Mouse (Mus musculus) limb, embryonic 15.5 days (tissue): Measurements from ENCODE around the gene Sytl1. TPM values are rescaled to one million over a fixed set of nuclear protein-coding genes. Genes with fewer than 3 reads are reported as not detected.
A peak's percentile ranks its signal among the peaks of the same experiment; 100 is the strongest.

ENCODE experiments used
- ATAC-seq: fragments of 200-750 bp; cut with Nextera tagmentation; 2 replicates; pipeline ENCODE4 v1.8.0; 2017; ENCODE audit warnings: low read depth, moderate TSS enrichment; ENCODE audit not compliant: insufficient number of reproducible peaks, low FRiP score, low TSS enrichment
- H3K27ac ChIP-seq: fragments of 300-500 bp; sonication (generic); 2 replicates; pipeline ENCODE4 v1.5.1; 2015; ENCODE audit warnings: moderate library complexity, mild to moderate bottlenecking, inconsistent platforms
- H3K27me3 ChIP-seq: fragments of 300-500 bp; sonication (generic); 2 replicates; pipeline ENCODE4 v1.6.1; 2015; ENCODE audit warnings: inconsistent platforms
- H3K36me3 ChIP-seq: fragments of 300-500 bp; sonication (generic); 2 replicates; pipeline ENCODE4 v1.6.1; 2015; ENCODE audit warnings: inconsistent platforms
- H3K4me1 ChIP-seq: fragments of 300-500 bp; sonication (generic); 2 replicates; pipeline ENCODE4 v1.6.1; 2015; ENCODE audit warnings: inconsistent platforms
- H3K4me2 ChIP-seq: fragments of 300-500 bp; sonication (generic); 2 replicates; pipeline ENCODE4 v1.6.1; 2015; ENCODE audit warnings: mild to moderate bottlenecking, inconsistent platforms
- H3K4me3 ChIP-seq: fragments of 300-500 bp; sonication (generic); 2 replicates; pipeline ENCODE4 v1.5.1; 2015; ENCODE audit warnings: mild to moderate bottlenecking, inconsistent platforms
- H3K9ac ChIP-seq: fragments of 300-500 bp; sonication (generic); 2 replicates; pipeline ENCODE4 v1.6.1; 2015; ENCODE audit warnings: inconsistent platforms
- H3K9me3 ChIP-seq: fragments of 300-500 bp; sonication (generic); 2 replicates; pipeline ENCODE4 v1.6.1; 2016; ENCODE audit warnings: inconsistent platforms
- WGBS: fragments of 180-500 bp; shearing (Covaris S2); methylation state at CpG from one replicate; pipeline ENCODE4 v1.1.7; 2015; 5-methylcytosine and 5-hydroxymethylcytosine counted together
- polyA plus RNA-seq: library from polyadenylated mRNA; unstranded; fragments of >200 nt; fragmentation: Nextera tagmentation; extraction: Ambion mirVana; gene quantifications from 2 replicates; pipeline ENCODE4 v1.2.1, GENCODE M21; 2015

The Sytl1 gene
- polyA plus RNA-seq, 1 experiment from 2014 or later: 54.1 TPM

DNA sequence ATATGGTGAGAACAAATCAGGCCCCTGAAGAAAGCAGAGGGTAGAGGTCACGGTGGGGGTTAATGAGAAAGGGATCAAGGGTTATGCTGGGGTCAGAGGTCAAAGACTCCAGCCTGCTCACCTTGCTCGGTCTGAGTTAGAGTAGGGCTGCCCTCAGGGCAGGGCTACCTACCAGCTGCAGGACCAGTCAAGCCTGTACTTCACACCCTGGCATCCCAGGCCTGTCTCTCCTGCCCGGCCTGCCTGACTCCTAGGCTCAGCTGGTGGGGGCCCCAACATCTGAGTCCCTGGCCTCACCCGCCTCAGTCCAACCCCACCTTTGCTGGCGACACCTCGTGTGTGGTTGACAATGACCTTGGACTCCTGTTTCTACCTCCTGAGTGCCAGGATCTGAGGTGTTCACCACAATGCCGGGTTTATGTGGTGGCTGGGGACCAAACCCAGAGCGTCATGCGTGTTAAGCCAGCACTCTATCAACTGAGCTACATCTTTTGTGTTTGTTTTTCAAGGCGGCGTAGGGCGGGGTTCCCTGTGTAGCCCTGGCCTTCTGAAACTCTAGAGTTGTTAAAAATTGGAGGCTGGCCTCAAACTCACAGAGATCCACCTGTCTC, 5.0 kb downstream of the Sytl1 start:
- H3K4me2 ChIP-seq: no peak overlapping the region
- H3K9me3 ChIP-seq: no peaks in the 10 kb centered on the region
- H3K4me3 ChIP-seq: no peak overlapping the region
- H3K36me3 ChIP-seq: no peaks in the 10 kb centered on the region
- peaks cover 12% of the 10 kb centered on the region for H3K4me1 ChIP-seq
- no peak for ATAC-seq
- peaks cover 29% of the 10 kb centered on the region for H3K27me3 ChIP-seq
- 76% methylated on average over 12 of the region's 12 CpGs for WGBS
- no peak overlapping the region for H3K9ac ChIP-seq
- H3K27ac ChIP-seq: no peak overlapping the region

- Histone ChIP-seq H3K4me2 (peak overlapping the region; percentile 34), H3K4me3 (peak overlapping the region; percentile 12; the same call in 1 of the 2 replicates), H3K4me1 (peaks cover 12% of the 10 kb centered on the region), H3K36me3 (no peaks in the 10 kb centered on the region), H3K9ac (no peak overlapping the region), H3K27ac (no peak overlapping the region), H3K27me3 (peaks cover 35% of the 10 kb centered on the region), H3K9me3 (no peaks in the 10 kb centered on the region)
- ATAC-seq: peak; percentile 21; the same call in 1 of the 2 replicates
- 29% methylated on average over 12 of the region's 12 CpGs for WGBS
Measured at GRCm38 (mm10) chr4:133257230-133257629, 5.7 kb downstream of the Sytl1 start.

- no peak overlapping the region for H3K9ac ChIP-seq
Measured at GRCm38 (mm10) chr4:133256820-133257219, 6.1 kb downstream of the Sytl1 start.

DNA sequence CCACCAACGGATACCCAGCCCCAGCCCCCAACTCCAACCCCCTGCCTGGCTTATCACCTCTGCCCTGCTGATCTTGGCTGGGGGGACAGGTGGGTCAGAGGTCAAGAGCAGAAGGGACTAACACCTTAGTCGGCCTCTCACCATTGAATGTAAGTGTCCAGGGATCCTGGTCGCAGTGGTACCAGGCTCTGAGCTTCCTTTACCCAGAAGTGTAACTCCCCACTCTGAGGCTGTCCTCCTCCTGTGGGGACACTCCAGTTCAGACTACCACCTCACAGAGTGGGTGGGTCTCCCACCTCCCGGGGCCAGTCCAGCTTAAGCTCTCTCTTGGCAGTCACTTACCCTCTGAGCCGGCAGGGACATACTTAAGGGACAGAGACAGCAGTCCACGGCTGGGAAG, 7.5 kb downstream of the Sytl1 start:
- 52% methylated on average over 6 of the region's 6 CpGs for WGBS

More at GRCm38 (mm10) chr4:133256820-133257219, 6.1 kb downstream of the Sytl1 start:
- Histone ChIP-seq H3K27me3 (peaks cover 39% of the 10 kb centered on the region), H3K36me3 (no peaks in the 10 kb centered on the region), H3K4me3 (peak overlapping the region; percentile 12), H3K4me2 (peak overlapping the region; percentile 34), H3K27ac (no peak overlapping the region), H3K9me3 (no peaks in the 10 kb centered on the region), H3K4me1 (peaks cover 8% of the 10 kb centered on the region)
- WGBS: 12% methylated on average over 24 of the region's 24 CpGs
- ATAC-seq: 0 out of 2 replicates have a peak, but pooled peaks have one; percentile 16

GRCm38 (mm10) chr4:133253412-133253811, 9.5 kb downstream of the Sytl1 start:
- H3K4me3 ChIP-seq: no peak overlapping the region
- no peak overlapping the region for H3K27ac ChIP-seq
- WGBS: 55% methylated on average over 12 of the region's 12 CpGs
- peaks cover 25% of the 10 kb centered on the region for H3K4me1 ChIP-seq
- H3K27me3 ChIP-seq: peaks cover 63% of the 10 kb centered on the region
- no peaks in the 10 kb centered on the region for H3K9me3 ChIP-seq
- H3K36me3 ChIP-seq: no peaks in the 10 kb centered on the region
- ATAC-seq: no peak
- no peak overlapping the region for H3K4me2 ChIP-seq
- no peak overlapping the region for H3K9ac ChIP-seq

More for the DNA sequence above, 7.5 kb downstream of the Sytl1 start:
- H3K9me3 ChIP-seq: no peaks in the 10 kb centered on the region
- no peak for ATAC-seq
- H3K4me1 ChIP-seq: peaks cover 19% of the 10 kb centered on the region
- H3K36me3 ChIP-seq: no peaks in the 10 kb centered on the region
- no peak overlapping the region for H3K4me2 ChIP-seq
- peaks cover 50% of the 10 kb centered on the region for H3K27me3 ChIP-seq
- no peak overlapping the region for H3K4me3 ChIP-seq
- no peak overlapping the region for H3K9ac ChIP-seq
- H3K27ac ChIP-seq: no peak overlapping the region

DNA sequence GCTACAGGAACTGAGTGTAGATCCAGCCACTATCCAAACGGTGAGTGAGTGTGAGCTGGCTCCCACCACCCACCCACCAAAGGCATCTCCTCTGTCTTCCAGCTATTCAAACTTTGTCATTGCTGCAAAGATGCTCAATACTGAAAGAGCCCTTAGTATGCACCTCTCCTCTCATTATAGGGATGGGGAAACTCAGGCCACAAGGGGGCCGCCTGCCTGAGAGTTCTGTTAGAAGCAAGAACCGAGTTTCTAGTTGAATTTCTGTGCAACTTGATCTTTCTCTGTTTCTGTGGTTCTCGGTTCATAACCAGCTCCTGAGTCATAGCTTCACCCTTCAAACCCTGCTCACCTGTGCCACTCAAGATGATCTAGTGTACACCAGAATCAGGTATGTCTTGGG, 10.8 kb downstream of the Sytl1 start:
- no peak overlapping the region for H3K9ac ChIP-seq
- no peaks in the 10 kb centered on the region for H3K9me3 ChIP-seq
- H3K27ac ChIP-seq: no peak overlapping the region
- peaks cover 70% of the 10 kb centered on the region for H3K27me3 ChIP-seq
- no peak overlapping the region for H3K4me2 ChIP-seq
- no peak overlapping the region for H3K4me3 ChIP-seq
- H3K4me1 ChIP-seq: peaks cover 28% of the 10 kb centered on the region
- WGBS: 33% methylated on average over 4 of the region's 4 CpGs
- ATAC-seq: no peak
- no peaks in the 10 kb centered on the region for H3K36me3 ChIP-seq

DNA sequence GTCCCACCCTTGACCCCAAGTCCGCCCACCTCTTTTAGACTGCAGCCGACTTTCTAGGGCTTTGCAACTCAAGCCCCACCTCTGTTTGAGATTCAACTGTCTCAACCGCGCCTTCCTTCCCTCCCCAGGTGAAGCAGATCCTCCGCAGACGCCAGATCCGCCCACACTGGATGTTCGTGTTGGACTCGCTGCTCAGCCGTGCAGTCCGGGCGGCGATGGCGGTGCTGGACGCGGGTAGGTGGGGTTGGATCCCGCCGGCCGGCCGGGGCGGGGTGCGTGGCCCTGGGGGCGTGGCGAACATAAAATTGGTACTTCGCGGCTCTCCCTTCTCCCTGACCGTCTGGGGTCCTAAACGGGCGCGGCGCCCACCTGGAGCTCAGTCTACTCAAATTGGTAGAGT, 11.7 kb downstream of the Sytl1 start:
- ATAC-seq: no peak

DNA sequence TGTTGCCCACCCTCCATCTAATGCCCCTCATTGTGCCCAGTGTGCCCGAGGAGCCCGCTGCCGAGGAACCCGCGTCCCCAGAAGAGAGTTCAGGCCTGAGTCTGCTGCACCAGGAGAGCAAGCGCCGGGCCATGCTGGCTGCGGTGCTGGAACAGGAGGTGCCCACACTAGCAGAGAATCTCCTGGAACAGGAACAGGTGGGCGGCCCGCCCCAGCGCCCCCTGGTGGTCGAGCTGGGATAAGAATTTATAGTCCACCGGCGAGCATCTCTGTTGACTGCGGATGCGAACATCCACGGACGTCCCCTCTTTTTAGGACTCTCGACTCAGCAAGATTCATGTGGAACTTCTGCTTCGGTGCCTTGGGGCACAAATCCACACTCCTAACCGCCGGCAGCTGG, 12.3 kb downstream of the Sytl1 start:
- Histone ChIP-seq H3K4me2 (peak overlapping the region; percentile 72), H3K4me1 (peaks cover 26% of the 10 kb centered on the region), H3K4me3 (peak overlapping the region; percentile 42), H3K27me3 (peaks cover 66% of the 10 kb centered on the region), H3K9ac (peak overlapping the region; percentile 31; the same call in 1 of the 2 replicates), H3K36me3 (no peaks in the 10 kb centered on the region), H3K27ac (no peak overlapping the region), H3K9me3 (no peaks in the 10 kb centered on the region)
- ATAC-seq: no peak
- WGBS: 3% methylated on average over 22 of the region's 22 CpGs

More for the DNA sequence above, 11.7 kb downstream of the Sytl1 start:
- Histone ChIP-seq H3K4me3 (peak overlapping the region; percentile 42), H3K4me2 (peak overlapping the region; percentile 72), H3K4me1 (peaks cover 26% of the 10 kb centered on the region), H3K9ac (peak overlapping the region; percentile 31; the same call in 1 of the 2 replicates), H3K9me3 (no peaks in the 10 kb centered on the region), H3K36me3 (no peaks in the 10 kb centered on the region), H3K27ac (0 out of 2 replicates have a peak overlapping the region, but pooled peaks have one; percentile 33), H3K27me3 (peaks cover 70% of the 10 kb centered on the region)
- 3% methylated on average over 31 of the region's 31 CpGs for WGBS

DNA sequence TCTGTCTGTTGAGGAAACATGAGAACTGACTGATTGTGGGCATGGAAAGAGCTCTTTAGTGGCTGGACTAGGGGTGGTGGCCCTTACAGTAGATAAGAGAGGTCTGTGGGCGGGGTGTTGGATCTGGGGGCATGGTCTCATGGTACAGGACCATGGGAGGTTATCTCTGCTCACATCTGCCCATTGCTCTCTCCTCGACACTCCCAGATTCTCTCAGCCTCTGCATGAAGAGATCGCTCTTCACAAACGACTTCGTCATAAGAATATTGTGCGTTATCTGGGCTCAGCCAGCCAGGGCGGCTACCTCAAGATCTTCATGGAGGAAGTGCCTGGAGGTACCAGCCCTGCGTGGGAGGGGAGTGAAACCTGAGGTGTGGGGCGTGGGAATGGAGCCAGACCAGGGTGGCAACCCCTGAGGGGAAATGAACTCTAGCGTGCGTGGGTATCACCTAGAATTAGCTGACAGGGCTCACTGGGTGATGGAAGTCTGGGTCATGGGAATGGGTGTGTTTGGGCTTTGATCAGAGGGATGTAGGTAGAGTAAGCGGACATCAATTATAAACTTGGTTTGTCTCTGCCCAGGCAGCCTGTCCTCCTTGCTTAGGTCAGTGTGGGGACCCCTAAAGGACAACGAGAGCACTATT, 15.0 kb downstream of the Sytl1 start:
- 68% methylated on average over 13 of the region's 13 CpGs for WGBS
- Histone ChIP-seq H3K4me1 (peaks cover 26% of the 10 kb centered on the region), H3K9me3 (no peaks in the 10 kb centered on the region), H3K36me3 (no peaks in the 10 kb centered on the region), H3K27me3 (peaks cover 76% of the 10 kb centered on the region), H3K9ac (no peak overlapping the region), H3K4me3 (no peak overlapping the region), H3K4me2 (no peak overlapping the region), H3K27ac (no peak overlapping the region)
- ATAC-seq: no peak

DNA sequence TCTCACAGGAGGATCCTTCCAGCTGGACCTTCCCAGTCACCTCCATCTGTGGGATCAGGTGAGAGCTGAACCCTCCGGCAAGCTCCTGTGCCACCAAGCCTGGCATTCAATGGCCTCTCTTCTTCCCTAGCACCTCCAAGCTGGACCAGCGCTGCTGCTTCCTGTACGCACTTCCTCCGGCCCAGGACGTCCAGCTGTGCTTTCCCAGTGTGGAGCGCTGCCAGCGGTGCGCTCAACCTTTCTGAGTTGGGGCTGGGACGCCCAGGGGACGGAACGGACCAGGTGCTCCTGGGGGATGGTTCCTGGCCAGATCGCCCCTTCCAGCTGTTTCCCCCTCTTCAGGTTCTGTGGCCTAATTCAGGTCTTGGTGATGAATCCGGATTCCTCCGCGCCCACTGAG, 15.8 kb downstream of the Sytl1 start:
- peaks cover 27% of the 10 kb centered on the region for H3K4me1 ChIP-seq
- no peak overlapping the region for H3K27ac ChIP-seq
- no peak overlapping the region for H3K4me3 ChIP-seq
- no peaks in the 10 kb centered on the region for H3K36me3 ChIP-seq
- peaks cover 78% of the 10 kb centered on the region for H3K27me3 ChIP-seq
- WGBS: 28% methylated on average over 15 of the region's 15 CpGs
- no peak overlapping the region for H3K9ac ChIP-seq
- H3K4me2 ChIP-seq: no peak overlapping the region
- H3K9me3 ChIP-seq: no peaks in the 10 kb centered on the region
- no peak for ATAC-seq

GRCm38 (mm10) chr4:133244289-133244688, 18.6 kb downstream of the Sytl1 start:
- Histone ChIP-seq H3K36me3 (no peaks in the 10 kb centered on the region), H3K27me3 (peaks cover 73% of the 10 kb centered on the region), H3K9me3 (no peaks in the 10 kb centered on the region), H3K4me1 (peaks cover 23% of the 10 kb centered on the region), H3K9ac (no peak overlapping the region), H3K4me2 (no peak overlapping the region), H3K27ac (no peak overlapping the region), H3K4me3 (no peak overlapping the region)
- no peak for ATAC-seq
- 79% methylated on average over 1 of the region's 1 CpGs for WGBS

GRCm38 (mm10) chr4:133243538-133243937, 19.4 kb downstream of the Sytl1 start:
- Histone ChIP-seq H3K4me2 (no peak overlapping the region), H3K4me3 (no peak overlapping the region), H3K27ac (no peak overlapping the region), H3K27me3 (peaks cover 72% of the 10 kb centered on the region), H3K9ac (no peak overlapping the region), H3K9me3 (no peaks in the 10 kb centered on the region), H3K36me3 (no peaks in the 10 kb centered on the region), H3K4me1 (peaks cover 23% of the 10 kb centered on the region)
- 38% methylated on average over 13 of the region's 13 CpGs for WGBS
- ATAC-seq: no peak
